Mouse (Mus musculus) kidney, adult 2 months (tissue): Measurements from ENCODE around the gene Slc34a2. TPM values are rescaled to one million over a fixed set of nuclear protein-coding genes. Genes with fewer than 3 reads are reported as not detected.

Source experiments
- DNase-seq: peaks from one replicate; pipeline ENCODE4 v3.0.0; 2021
- H3K27ac ChIP-seq: fragments of 200-500 bp; 2 replicates; pipeline ENCODE4 v1.5.1; 2012; ENCODE audit warnings: low read depth, low read length, control low read depth, inconsistent platforms; ENCODE audit not compliant: insufficient read depth
- H3K27me3 ChIP-seq: fragments of 200-500 bp; replicated peaks from 2 replicates; pipeline ENCODE4 v1.6.1; 2012; ENCODE audit warnings: mild to moderate bottlenecking, moderate library complexity, low read length, inconsistent platforms; ENCODE audit not compliant: control insufficient read depth, insufficient read depth
- H3K36me3 ChIP-seq: fragments of 200-500 bp; 2 replicates; pipeline ENCODE4 v1.6.1; 2012; ENCODE audit warnings: mild to moderate bottlenecking, moderate library complexity, low read length, inconsistent platforms; ENCODE audit not compliant: control insufficient read depth, insufficient read depth
- H3K4me1 ChIP-seq: fragments of 200-500 bp; 2 replicates; pipeline ENCODE4 v1.6.1; 2011; ENCODE audit warnings: low read length; ENCODE audit not compliant: control insufficient read depth, insufficient read depth
- H3K4me3 ChIP-seq: fragments of 200-500 bp; 2 replicates; pipeline ENCODE4 v1.5.1; 2011; ENCODE audit warnings: mild to moderate bottlenecking, low read depth, low read length, control low read depth; ENCODE audit not compliant: insufficient read depth
- CTCF ChIP-seq: fragments of 200-500 bp; conservative IDR thresholded peaks from 2 replicates; pipeline ENCODE4 v1.5.1; 2011; ENCODE audit warnings: low read depth, mild to moderate bottlenecking, control low read depth, low read length, moderate library complexity, mixed read lengths; ENCODE audit not compliant: insufficient read depth, insufficient read length
- POLR2A ChIP-seq: fragments of 200-500 bp; IDR thresholded peaks from one replicate; pipeline ENCODE4 v1.6.1; 2011; ENCODE audit warnings: low read depth, low read length, control low read depth
- WGBS: fragments of 180-500 bp; shearing (Covaris S2); methylation state at CpG from one replicate; pipeline ENCODE4 v1.1.7; 2018; 5-methylcytosine and 5-hydroxymethylcytosine counted together
- polyA plus RNA-seq: library from polyadenylated mRNA; depleted of rRNA; stranded (reverse); fragments of >200 nt; gene quantifications from 2 replicates; pipeline ENCODE4 v1.2.3, GENCODE M21; 2012

Slc34a2 gene
- polyA plus RNA-seq, 1 experiment = 2.9 TPM

DNA sequence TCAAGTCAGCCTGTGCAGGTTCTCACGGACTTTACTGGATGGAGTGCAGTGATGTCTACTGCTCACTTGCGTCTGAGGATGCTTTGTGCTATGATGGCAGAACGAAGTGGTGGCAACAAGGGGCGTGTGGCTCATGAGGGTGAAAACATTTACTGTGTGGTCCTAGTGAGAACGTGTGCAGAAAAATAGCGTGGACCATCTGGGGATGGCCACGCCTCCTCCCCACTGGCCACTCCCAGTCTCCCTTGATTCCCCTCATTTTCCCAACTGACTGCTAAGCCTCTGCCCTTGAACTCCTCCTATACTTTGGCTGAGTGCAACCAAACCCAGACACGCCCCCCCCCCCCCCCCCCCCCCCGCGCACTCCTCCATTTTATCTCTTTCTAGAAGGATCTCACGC, 40.8 kb upstream of the Slc34a2 start:
- no peak overlapping the region for H3K4me3 ChIP-seq
- DNase-seq = no peak
- WGBS = 83% methylated on average over 11 of the region's 11 CpGs
- H3K36me3 ChIP-seq = no peaks in the 10 kb centered on the region
- TF ChIP-seq POLR2A = no peak
- no peak for TF ChIP-seq CTCF
- no peak overlapping the region for H3K27ac ChIP-seq
- H3K27me3 ChIP-seq = no peaks in the 10 kb centered on the region
- no peaks in the 10 kb centered on the region; the same call in 1 of the 2 replicates for H3K4me1 ChIP-seq

DNA sequence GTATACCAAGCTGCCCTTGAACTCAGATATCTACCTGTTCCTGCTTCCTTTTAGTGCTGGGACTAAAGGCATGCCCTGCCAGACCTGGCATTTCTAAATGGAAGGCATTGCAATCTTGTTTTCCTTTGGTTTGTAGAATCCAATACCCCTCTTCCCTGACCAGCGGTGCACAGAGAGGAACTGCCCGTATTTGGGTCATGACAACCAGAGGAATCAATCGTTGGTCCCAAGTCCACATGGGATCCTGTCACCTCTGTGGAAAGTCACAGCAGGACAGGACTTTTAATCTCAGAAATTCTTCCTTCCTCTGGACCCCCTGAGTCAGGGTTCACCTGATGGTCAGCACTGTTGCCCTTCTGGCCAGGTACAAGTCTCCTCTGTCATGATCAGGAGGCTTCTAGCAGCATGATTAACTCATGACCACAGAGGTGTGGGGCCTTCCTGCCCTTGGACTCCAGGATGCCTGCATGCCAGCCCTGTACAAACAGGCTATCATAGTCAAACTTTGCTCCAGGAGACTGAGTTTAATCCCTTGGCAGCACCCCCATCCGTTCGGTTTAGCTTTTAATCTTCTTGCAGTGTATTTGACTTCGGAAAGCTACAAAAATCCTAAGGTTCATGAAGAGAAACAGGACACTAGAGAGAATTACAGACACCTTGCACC, 39.7 kb upstream of the Slc34a2 start:
- Histone ChIP-seq H3K4me1 (no peaks in the 10 kb centered on the region; the same call in 1 of the 2 replicates), H3K36me3 (no peaks in the 10 kb centered on the region), H3K4me3 (no peak overlapping the region), H3K27ac (peak overlapping the region; percentile 4; the same call in 1 of the 2 replicates), H3K27me3 (no peaks in the 10 kb centered on the region)
- 61% methylated on average over 6 of the region's 6 CpGs for WGBS
- TF ChIP-seq CTCF (no peak), POLR2A (no peak)
- DNase-seq = peak; percentile 60

DNA sequence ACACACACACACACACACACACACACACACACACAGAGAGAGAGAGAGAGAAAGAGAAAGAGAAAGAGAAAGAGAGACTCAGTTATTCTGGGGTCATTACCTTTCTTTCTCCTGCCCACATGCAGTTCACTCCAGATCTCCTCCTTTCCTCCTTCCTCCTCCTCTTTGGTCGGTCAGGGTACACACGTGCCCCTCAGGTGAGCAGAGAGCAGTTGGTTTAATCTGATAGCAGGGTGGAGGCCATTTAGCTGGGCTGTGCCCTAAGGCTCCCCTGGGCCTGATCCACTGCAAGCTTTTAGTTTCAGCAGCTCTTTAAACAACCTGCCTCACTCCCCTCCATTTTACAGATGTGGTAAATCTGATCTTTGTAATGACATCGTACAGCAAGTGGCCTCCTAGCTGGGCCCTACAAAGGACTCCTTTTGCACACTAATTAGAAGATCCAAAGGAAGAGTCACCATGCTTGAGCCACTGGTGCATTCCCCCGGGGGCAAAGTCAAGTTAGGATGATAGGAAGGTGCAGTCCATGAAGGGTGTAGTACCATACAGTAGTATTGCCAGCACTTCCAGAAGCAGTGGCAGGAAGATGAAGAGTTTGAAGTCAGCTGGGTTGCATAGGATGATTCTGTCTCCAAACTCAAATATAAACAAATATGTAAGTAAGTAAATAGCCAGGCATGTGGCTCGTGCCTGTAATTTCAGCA, 37.6 kb upstream of the Slc34a2 start:
- Histone ChIP-seq H3K36me3 (no peaks in the 10 kb centered on the region), H3K27ac (no peak overlapping the region), H3K27me3 (no peaks in the 10 kb centered on the region), H3K4me3 (no peak overlapping the region), H3K4me1 (no peaks in the 10 kb centered on the region; the same call in 1 of the 2 replicates)
- no peak for DNase-seq
- WGBS = 48% methylated on average over 5 of the region's 5 CpGs
- TF ChIP-seq CTCF (no peak), POLR2A (no peak)

DNA sequence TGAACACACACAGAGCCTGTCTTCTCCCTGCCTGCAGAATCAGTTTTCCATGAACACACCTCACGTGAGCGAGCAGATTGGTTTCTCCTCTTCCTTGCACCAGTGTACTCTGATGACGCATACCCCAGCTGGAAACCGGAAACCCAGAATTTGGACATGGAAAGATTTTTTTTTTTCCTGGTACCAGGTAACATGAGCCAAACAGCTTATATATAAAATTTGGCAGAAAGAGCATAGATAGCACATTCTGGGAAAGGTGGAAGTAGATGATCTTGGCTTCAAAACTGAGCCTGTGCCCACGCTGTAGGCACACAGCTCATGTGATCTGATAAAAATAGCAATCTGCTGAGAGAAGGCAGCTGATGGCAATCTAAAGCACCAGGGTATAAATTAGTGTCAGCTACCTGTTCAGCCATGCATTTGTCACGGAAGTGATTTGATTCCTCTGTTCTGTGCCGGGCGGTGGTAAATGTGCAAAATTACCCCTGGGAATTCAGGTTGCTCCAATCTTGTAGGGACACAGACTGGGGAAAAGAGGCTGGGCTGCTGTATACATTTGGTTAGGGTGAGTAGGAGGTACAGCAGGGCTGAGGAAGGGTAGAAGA, 35.2 kb upstream of the Slc34a2 start:
- no peaks in the 10 kb centered on the region for H3K27me3 ChIP-seq
- WGBS = 56% methylated on average over 8 of the region's 8 CpGs
- H3K4me1 ChIP-seq = no peaks in the 10 kb centered on the region; the same call in 1 of the 2 replicates
- no peaks in the 10 kb centered on the region for H3K36me3 ChIP-seq
- no peak overlapping the region for H3K4me3 ChIP-seq
- TF ChIP-seq POLR2A (no peak), CTCF (no peak)
- H3K27ac ChIP-seq = no peak overlapping the region
- DNase-seq = no peak

DNA sequence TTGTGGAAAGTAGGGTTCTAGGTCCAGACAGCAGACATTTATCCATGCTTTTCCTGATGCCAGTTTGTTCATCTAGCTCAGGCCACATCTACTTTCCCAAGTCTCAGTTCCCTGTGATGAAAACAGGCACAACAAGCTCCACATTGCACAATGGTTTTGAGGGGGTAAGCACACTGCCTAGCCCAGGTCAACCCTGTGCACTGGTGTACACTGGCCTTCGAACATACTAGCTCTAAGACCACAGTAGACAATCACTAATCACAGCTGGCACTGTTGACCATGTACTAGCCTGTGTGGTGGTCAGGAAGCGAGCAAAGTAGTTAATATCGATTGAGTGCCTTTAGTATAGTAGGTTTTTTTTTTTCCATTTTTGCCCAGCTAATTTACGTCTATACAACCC, 34.4 kb upstream of the Slc34a2 start:
- Histone ChIP-seq H3K27ac (no peak overlapping the region), H3K4me3 (no peak overlapping the region), H3K36me3 (no peaks in the 10 kb centered on the region), H3K4me1 (no peaks in the 10 kb centered on the region), H3K27me3 (no peaks in the 10 kb centered on the region)
- no peak for DNase-seq
- 88% methylated on average over 4 of the region's 4 CpGs for WGBS
- TF ChIP-seq POLR2A = no peak
- no peak for TF ChIP-seq CTCF

DNA sequence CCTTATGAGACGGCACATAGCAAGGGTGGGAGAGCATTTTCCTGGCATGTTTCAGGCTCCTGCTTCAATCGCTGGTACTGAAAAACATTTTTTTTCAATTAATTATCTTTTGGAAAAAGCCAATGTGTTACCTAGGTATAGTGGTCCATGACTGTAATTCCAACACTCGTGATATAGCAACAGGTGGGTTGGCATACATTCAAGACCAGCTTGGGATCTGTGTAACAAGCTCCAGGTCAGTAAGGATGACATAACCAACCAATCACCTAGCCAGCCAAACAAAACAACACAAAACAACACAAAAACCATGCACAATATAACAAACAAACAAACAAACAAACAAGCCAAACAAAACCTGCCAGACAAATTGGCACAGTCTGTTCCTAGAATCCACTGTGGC, 33.9 kb upstream of the Slc34a2 start:
- H3K4me3 ChIP-seq = no peak overlapping the region
- no peak for DNase-seq
- WGBS = 93% methylated on average over 3 of the region's 3 CpGs
- H3K4me1 ChIP-seq = no peaks in the 10 kb centered on the region
- TF ChIP-seq POLR2A (no peak), CTCF (no peak)
- H3K27ac ChIP-seq = no peak overlapping the region
- no peaks in the 10 kb centered on the region for H3K36me3 ChIP-seq
- no peaks in the 10 kb centered on the region for H3K27me3 ChIP-seq
